Mouse (Mus musculus) A20 (cell line): ENCODE results near the gene Msantd3.

Source experiments
- DNase-seq: peaks from one replicate; pipeline ENCODE4 v3.0.0-alpha.2; 2011; ENCODE audit warnings: low read depth, low spot score

Gene Msantd3

GRCm38 (mm10) chr4:48554132-48554531, 14.4 kb downstream of the Msantd3 start:
- DNase-seq = no peak

- DNase-seq = peak; percentile 68
Measured at GRCm38 (mm10) chr4:48555729-48556128, 16.0 kb downstream of the Msantd3 start.

- no peak for DNase-seq
Measured at GRCm38 (mm10) chr4:48559652-48560051, 19.9 kb downstream of the Msantd3 start.

DNA sequence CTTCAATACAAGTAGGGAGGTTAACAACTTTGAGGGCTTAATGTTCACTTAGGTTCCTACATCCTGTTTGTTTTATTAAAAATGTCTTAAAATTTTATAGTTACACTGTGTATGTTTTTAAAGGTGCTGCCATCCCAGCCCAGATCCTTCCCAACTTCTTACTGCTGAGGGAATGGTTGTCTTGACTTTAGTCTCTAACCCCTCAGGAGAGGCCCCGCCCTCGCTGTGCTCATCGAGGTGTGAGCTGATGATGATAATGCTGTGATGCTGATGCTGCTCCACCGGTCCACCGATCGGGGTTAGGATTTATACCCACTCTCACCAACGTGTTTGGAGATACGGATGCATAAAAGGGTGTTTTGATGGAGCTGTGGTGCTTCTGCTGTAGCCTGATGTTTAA, 22.1 kb downstream of the Msantd3 start:
- DNase-seq = no peak

GRCm38 (mm10) chr4:48564962-48565361, 25.2 kb downstream of the Msantd3 start:
- DNase-seq = no peak

- no peak for DNase-seq
Measured at GRCm38 (mm10) chr4:48576361-48576760, 36.6 kb downstream of the Msantd3 start.

DNA sequence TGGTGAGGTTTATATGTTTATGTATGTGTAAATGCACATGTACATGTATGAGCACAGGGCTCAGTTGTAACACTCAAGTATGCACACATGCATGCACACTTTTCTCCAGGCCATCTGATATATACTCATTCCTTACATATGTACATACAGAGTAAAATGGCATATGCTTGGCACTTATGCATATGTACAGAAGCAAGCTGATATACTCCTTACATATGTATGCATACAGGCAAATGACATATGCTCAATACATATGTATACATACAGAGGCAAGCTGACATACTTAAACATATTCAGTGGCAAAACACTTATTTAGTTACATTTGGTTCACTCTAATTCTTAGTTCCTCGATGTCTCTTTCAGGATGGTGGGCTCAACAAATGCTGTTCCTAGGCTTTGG, 38.1 kb downstream of the Msantd3 start:
- no peak for DNase-seq

- no peak for DNase-seq
Measured at GRCm38 (mm10) chr4:48578399-48578798, 38.7 kb downstream of the Msantd3 start.

DNA sequence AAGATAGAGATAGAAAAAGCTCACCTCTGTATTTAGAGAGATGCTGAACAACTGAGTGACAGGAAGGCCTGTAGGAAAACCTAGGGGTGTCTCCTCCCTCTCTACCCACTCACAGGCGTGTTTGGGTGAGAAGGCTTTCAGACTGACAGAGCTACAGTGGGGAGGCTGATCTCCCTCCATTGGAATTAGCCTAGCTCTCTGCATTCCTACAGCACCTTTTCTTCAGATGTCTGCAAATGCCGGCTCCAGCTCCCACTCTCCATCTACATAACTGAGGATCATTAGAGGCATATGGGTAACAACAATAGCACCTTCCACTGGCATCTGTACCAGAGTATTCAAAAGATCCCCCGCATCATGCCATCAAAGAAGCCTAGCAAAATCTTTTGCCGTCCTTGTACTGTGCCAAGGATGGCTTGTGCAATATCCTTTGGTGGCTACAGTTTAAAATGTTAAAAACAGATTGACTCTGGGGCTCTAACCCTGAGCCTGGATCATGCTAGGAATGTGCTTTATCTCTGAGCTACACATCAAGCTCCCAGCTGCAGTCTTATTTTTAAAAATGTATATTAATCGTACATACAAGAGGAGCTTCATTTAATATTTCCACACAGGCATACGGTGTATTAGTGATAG, 39.9 kb downstream of the Msantd3 start:
- DNase-seq = no peak

DNA sequence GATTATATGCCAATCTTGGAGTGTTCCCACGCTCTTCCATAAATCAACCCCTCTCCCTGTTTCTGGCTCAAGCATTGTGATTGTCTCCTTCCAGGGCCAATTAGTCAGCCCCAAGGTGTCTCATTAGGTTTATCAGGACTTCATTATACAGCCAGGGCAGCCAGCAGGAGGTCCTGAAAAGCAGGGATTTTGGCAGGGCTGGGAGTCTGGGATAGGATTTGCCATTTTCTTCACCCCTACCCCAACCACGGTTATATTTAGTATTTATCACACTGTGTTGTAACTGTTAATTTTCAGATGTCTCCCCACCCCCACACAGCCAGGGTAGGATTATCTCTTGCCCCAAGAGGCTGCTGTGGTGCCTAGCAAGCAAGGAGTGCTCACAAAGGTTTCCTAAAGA, 41.5 kb downstream of the Msantd3 start:
- DNase-seq = no peak

GRCm38 (mm10) chr4:48581993-48582392, 42.3 kb downstream of the Msantd3 start:
- no peak for DNase-seq

DNA sequence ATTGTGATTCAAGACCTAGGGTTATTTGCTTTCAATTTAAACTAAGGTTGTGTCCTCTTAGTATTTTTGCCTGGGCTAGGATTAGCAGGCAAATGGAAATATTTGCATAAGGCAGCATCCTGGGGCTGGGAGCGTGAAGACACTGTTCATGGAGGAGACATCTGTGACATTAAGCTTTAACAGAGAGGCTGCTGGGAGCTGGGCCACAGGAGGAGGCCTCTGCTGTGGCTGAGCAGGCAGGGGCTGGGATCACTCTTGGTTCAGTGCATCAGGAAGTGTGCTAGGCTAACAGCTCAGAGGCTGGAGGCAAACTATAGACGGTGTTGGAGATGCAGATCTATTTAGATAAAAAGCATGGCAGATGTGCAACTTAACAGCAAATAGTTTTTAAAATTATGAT, 43.2 kb downstream of the Msantd3 start:
- DNase-seq = no peak

DNA sequence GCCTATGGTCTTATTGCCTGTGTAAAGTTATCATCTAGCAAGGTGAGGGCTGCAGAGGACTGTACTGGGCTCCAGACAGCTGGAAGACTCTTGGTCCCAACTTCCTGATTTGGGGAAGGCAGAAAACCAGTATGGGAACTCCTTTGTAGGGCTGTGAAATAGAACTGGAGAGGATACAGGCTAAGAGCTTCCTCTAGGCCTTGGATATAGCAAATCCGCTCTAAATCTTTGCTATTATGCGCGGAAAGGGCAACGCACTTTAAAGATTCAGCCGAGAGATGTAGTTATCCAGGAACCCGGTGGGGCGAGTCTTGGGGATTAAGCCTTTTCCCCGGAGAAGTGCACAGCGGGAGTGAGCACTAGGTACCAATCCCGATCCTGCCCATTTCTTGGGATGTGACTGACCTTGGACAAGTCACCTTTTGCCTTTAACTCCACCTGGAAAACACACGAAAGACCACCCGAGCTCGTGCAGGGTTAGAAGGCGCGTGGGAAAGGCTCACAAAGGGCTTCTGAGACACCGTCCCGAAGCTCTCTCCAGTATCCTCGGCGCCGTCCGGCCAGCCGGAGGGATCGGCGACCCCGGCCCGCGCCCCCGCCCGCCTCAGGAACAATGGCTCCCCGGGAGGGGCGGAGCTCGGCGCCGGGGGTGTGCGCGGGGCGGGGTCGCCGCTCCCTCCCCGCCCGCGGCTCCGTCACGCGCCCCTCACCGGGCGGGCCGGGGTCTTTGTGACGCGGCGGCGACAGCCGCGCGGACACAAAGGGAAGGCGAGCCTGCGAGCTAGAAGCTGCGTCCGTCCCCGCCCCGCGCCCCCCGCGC, 44.9 kb downstream of the Msantd3 start, which contains the start of gene Tmeff1:
Gene Tmeff1 (plus strand): TSS at position 754 of the 820 bp plus-strand sequence.
- DNase-seq = peak; percentile 18

DNA sequence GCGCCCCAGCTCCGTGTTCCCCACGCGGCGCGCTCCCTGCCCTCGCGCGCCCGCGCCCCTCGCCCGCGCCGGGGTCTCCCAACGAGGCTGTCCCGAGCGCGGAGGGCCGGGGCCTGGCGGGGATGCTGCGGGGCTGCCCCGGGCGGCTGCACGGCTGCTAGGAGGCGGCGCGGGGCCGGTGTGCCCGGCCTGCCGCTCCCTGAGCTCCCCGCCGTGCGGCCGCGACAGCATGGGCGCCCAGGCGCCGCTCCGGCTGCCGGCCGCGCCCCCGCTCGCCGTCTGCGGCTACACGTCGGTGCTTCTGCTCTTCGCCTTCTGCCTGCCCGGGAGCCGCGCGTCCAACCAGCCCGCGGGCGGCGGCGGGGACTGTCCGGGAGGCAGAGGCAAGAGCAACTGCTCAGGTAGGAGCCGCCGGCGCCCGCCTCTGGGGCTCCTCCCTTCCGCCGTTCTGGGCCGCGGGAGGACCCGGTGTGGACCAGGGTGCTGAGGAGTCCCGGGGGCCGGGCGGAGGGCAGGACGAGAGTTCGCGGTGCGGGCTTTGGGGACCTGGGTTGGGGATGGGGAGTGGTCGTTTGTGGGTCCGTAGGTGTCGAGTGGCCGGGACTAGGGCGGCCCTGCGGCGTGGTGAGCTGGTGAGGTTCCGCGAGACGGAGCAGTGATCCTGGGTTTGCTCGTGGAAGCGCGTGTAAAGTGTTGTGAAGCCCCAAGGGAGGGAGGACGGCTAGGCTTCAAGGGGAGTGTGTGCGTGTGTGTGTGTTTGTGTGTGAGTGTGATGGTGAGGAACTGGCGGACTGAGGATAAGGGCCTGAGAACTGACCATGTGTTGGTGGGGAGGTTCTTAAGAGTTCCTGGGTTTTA, 45.7 kb downstream of the Msantd3 start:
- DNase-seq = peak; percentile 67

DNA sequence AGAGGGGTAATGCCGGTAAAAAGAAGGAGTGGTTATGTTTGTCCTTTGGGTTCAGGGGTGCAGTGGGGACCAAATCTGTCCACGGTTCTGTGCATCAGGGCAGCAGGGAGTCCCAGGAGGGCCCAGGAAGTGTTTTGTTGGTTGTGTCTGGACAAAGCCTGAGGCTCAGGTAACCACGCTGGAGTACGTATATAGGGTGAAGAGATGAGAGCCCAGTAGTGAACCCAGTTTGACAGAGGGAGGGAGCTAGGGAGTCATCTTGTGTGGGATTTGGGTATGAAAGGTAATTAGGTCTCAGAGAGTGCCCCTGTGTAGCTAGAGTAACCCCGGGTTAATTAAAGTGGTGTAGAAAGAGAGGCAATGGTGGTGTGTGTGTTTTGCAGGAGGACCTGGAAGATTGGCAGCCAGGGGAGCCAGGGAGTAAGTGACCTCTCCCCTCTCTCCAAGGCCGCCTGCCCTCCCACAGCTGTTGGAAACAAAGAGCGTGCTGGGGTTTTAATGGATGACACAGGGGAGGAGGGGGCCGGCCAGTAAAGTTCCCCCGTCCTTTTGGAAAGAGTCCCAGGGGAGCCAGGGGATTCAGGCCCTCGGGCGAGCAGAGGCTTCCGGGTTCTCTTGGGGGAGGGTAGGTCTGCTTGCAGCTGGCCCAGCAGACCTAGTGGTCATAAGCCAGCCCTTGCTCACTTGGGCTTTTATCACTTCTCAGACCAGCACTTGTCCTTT, 46.5 kb downstream of the Msantd3 start:
- DNase-seq = peak; percentile 72

- DNase-seq = no peak
Measured at GRCm38 (mm10) chr4:48587526-48587925, 47.8 kb downstream of the Msantd3 start.

DNA sequence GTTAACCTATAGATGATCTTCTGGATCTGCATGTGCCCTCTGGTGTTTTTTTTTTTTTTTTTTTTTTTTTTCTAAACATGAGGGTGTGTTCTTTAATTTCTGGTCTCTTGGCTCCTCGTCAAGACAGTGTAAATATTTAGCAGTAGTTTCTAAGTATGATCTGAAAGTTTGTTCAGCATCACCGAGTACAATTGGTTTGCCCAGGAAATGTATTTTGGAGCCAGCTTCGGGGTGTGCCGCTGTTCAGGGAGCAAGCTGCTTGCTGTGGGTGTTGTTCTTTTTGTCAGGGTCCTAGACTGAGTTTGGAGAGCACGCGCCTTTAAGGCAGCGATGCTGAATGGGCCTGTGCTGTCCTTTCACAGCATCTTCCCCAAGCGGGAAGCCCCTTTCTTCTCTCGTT, 48.8 kb downstream of the Msantd3 start:
- DNase-seq = no peak

- no peak for DNase-seq
Measured at GRCm38 (mm10) chr4:48590862-48591261, 51.1 kb downstream of the Msantd3 start.

GRCm38 (mm10) chr4:48591390-48591789, 51.7 kb downstream of the Msantd3 start:
- peak; percentile 21 for DNase-seq

DNA sequence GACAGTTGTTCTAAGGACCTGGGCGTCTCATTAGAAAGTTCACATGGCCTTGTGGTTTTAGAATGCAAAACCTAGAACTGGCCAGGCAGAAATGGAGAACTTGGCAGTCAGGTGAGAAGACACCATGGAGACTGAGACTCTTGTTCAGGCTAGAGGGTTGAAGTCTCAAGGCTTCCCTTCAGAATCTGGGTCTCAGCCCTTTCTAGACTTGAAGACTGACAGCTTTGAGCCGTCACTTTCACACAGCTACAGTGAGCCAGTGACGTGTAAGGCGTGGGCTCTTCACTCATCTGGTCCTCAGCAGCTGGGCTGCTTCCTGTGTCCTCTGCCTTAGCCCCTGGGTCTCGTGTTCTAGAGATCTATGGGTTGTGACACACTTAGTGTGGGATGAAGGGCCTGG, 52.6 kb downstream of the Msantd3 start:
- DNase-seq = peak; percentile 85

- DNase-seq = peak; percentile 80
Measured at GRCm38 (mm10) chr4:48592844-48593243, 53.1 kb downstream of the Msantd3 start.
